Mouse (Mus musculus) stomach, postnatal 0 days (tissue): ENCODE measurements around the gene Mettl1.

ENCODE experiments used
- CTCF ChIP-seq: IDR thresholded peaks from 2 replicates; pipeline ENCODE4 v1.5.1; 2016; ENCODE audit warnings: antibody characterized with exemption, low read depth, mild to moderate bottlenecking, moderate library complexity
- EP300 ChIP-seq: optimal IDR thresholded peaks from 2 replicates; pipeline ENCODE3; 2016; ENCODE audit warnings: antibody characterized with exemption

DNA sequence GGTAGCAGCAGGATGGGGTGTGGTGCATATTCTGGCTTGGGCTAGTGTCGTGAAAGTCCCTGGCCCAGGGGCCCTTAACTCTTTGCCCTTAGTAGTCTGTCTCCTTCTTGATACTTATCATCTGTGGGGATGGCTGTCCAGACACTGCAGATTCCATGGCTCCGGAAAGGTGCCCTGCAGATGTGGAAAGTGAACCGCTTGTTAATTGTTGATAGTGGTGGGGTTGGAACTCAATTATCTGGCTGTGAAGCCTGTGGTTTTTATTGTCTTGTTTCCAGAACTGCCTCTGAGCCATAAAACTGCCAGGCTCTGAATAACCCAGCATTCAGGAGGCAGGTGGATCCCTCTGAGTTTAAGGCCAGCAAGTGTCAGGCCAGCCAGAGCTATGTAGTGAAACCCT, 49.5 kb upstream of the Mettl1 start:
- TF ChIP-seq CTCF (no peak), EP300 (no peak)
